Mouse (Mus musculus): Measurements from ENCODE around the gene Adprh.

Adprh gene

DNA sequence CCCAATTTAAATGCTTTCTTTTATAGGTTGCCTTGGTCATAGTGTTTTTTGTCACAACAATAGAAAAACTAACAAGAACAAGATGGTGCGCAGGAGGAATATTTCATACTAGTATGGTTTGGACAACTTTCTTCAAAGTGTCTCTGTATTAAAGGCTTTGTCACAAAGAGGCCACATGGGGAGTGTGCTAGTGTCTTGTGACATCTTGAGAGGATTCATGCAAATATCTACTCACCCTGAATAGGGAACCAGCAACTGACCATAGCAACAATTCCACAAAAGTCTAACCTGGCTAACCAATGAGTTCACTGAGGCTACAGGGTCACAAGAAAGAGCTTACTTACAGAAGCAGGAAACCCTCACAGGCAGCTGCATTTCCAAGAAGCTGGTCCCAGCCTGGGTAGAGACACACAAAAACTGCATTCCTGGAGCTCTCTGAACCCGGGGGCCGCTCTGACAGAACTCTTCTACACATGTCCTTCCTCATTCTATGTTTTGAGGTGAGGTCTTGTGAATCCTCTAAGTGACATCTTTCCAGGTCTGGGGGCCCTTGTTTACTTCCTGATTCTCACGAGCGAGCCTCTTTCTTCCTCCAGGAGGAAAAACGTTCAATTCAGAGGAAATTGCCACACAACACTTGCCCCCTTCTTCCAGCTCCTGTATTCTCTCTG is 57.3 kb downstream of the Adprh start:
- no peak for DNase-seq (ENCODE audit: low spot score)

GRCm38 (mm10) chr16:38394191-38394618 is 58.3 kb downstream of the Adprh start:
- no peak for DNase-seq (ENCODE audit: low spot score)

Data from spleen, adult 12 weeks (tissue).